Mouse (Mus musculus) limb, embryonic 12.5 days (tissue): ENCODE measurements around the gene Acvr2b. TPM values are rescaled to one million over a fixed set of nuclear protein-coding genes. Genes with fewer than 3 reads are reported as not detected.

Experiments used
- ATAC-seq: fragments of 200-750 bp; cut with Nextera tagmentation; 2 replicates; pipeline ENCODE4 v1.8.0; 2017; ENCODE audit warnings: low read depth, moderate TSS enrichment; ENCODE audit not compliant: insufficient number of reproducible peaks, insufficient read depth, low FRiP score, low TSS enrichment
- H3K27ac ChIP-seq: fragments of 300-500 bp; sonication (generic); 2 replicates; pipeline ENCODE4 v1.5.1; 2016; ENCODE audit warnings: mild to moderate bottlenecking, moderate library complexity
- H3K27me3 ChIP-seq: fragments of 300-500 bp; sonication (generic); 2 replicates; pipeline ENCODE4 v1.6.1; 2016; ENCODE audit warnings: mild to moderate bottlenecking, moderate library complexity
- H3K36me3 ChIP-seq: fragments of 300-500 bp; sonication (generic); 2 replicates; pipeline ENCODE4 v1.6.1; 2016; ENCODE audit warnings: mild to moderate bottlenecking, moderate library complexity
- H3K4me1 ChIP-seq: fragments of 300-500 bp; sonication (generic); replicated peaks from 2 replicates; pipeline ENCODE4 v1.6.1; 2016
- H3K4me2 ChIP-seq: fragments of 300-500 bp; sonication (generic); 2 replicates; pipeline ENCODE4 v1.6.1; 2016; ENCODE audit warnings: mild to moderate bottlenecking, moderate library complexity
- H3K4me3 ChIP-seq: fragments of 300-500 bp; sonication (generic); replicated peaks from 2 replicates; pipeline ENCODE4 v1.5.1; 2016; ENCODE audit warnings: mild to moderate bottlenecking
- H3K9ac ChIP-seq: fragments of 300-500 bp; sonication (generic); replicated peaks from 2 replicates; pipeline ENCODE4 v1.6.1; 2016; ENCODE audit warnings: mild to moderate bottlenecking, moderate library complexity
- H3K9me3 ChIP-seq: fragments of 300-500 bp; sonication (generic); 2 replicates; pipeline ENCODE4 v1.6.1; 2016; ENCODE audit warnings: mild to moderate bottlenecking, moderate library complexity
- WGBS: fragments of 180-500 bp; shearing (Covaris S2); methylation state at CpG from one replicate; pipeline ENCODE4 v1.1.7; 2016; 5-methylcytosine and 5-hydroxymethylcytosine counted together
- polyA plus RNA-seq: library from polyadenylated mRNA; unstranded; fragments of >200 nt; fragmentation: Nextera tagmentation; extraction: Ambion mirVana; gene quantifications from 2 replicates; pipeline ENCODE4 v1.2.1, GENCODE M21; 2016

Gene Acvr2b
- polyA plus RNA-seq, 1 experiment from 2014 or later: 50.5 TPM

DNA sequence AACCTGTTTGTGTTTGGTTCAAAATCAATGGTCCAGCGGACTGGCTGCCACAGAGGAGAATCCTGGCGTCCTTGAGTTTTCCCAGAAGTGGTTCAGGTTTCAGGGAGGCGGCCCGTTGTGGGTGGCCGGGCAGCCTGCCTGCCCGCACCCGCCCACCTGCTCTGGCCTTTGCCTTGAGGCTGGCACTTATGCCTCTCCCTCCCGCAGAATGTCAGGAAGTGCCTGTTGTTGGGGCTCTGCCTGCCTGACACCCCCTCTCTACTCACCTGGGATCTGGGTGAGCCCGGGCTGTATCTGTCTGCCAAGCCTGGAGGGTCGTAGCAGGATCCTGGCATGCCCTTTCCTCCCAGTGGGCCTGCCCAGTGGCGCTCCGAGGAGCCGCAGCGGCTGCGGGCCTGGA lies 6.0 kb downstream of the Acvr2b start:
- peaks cover 47% of the 10 kb centered on the region for H3K4me1 ChIP-seq

DNA sequence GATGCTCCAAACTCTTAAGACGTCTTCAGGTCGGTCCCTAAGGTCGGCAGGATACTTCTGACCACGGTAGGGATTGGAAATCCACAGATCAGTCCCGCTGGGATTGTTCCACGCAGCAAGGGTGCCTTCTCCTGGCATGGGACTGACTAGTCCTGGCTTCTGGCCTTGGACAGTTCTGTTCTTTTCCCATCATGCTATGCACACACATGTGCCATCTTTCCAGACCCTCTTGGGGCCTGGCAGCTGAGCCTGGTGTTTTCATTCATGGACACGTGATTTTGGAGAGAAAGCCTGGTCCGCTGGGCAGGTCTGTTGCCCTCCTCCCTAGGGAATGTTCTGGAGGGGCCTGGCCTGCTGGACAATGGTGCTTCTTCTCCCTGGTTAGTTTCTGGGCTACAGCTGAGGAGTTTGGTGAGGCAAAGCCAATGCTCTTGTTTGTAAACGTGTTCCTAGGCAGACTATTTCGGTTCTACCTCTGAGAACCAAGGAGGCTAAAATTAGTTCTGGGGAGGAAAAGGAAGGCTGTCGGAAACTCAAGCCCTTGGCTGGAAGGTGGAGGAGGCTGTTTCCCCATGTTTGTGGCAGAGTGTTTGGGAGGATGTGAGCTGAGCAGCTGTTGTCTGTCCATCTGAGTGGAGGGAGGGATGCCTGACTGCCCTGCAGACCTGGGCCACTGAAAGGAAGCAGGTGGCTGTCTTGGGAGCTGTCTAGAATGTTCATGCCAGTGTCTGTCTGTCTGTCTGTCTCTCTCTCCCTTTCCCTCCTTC lies 7.2 kb downstream of the Acvr2b start:
- Histone ChIP-seq H3K4me1 (peaks cover 41% of the 10 kb centered on the region), H3K27me3 (no peaks in the 10 kb centered on the region), H3K9ac (no peak overlapping the region), H3K4me3 (no peak overlapping the region), H3K9me3 (peaks cover 20% of the 10 kb centered on the region; the same call in 1 of the 2 replicates), H3K4me2 (no peak overlapping the region), H3K27ac (peak overlapping the region; percentile 59; the same call in 1 of the 2 replicates), H3K36me3 (peaks cover 43% of the 10 kb centered on the region)
- ATAC-seq: no peak
- WGBS: 85% methylated on average over 11 of the region's 11 CpGs

More for the DNA sequence above, 6.0 kb downstream of the Acvr2b start:
- H3K27ac ChIP-seq: no peak overlapping the region
- 0 out of 2 replicates have a peak overlapping the region, but pooled peaks have one; percentile 4 for H3K9ac ChIP-seq
- H3K9me3 ChIP-seq: peaks cover 13% of the 10 kb centered on the region; the same call in 1 of the 2 replicates
- no peaks in the 10 kb centered on the region for H3K27me3 ChIP-seq
- no peak overlapping the region for H3K4me3 ChIP-seq
- H3K4me2 ChIP-seq: no peak overlapping the region
- ATAC-seq: no peak
- 75% methylated on average over 15 of the region's 15 CpGs for WGBS
- peaks cover 42% of the 10 kb centered on the region for H3K36me3 ChIP-seq

DNA sequence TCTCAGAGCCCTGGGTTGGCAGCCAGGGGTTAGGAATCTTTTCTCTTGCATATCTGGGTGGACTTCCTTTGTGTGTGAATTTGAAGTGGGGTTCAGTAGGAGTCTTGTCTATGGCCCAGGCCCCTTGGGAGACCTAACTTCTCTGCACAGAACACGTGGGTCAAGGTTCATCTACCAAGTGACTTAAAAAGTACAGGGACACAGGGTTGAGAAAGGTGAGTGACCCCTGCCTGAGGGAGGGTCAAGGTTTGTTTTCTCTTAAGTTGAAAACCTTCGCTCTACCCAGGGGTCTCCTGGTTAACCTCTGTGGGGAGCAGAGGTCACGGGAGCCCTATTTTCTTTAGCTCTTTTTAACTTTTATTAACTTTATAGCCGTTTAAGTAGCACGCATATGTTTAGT lies 7.9 kb downstream of the Acvr2b start:
- Histone ChIP-seq H3K36me3 (peaks cover 43% of the 10 kb centered on the region), H3K9ac (no peak overlapping the region), H3K27me3 (no peaks in the 10 kb centered on the region), H3K27ac (no peak overlapping the region), H3K9me3 (peaks cover 20% of the 10 kb centered on the region; the same call in 1 of the 2 replicates), H3K4me1 (peaks cover 33% of the 10 kb centered on the region), H3K4me3 (no peak overlapping the region), H3K4me2 (no peak overlapping the region)
- no peak for ATAC-seq
- WGBS: 84% methylated on average over 5 of the region's 5 CpGs

DNA sequence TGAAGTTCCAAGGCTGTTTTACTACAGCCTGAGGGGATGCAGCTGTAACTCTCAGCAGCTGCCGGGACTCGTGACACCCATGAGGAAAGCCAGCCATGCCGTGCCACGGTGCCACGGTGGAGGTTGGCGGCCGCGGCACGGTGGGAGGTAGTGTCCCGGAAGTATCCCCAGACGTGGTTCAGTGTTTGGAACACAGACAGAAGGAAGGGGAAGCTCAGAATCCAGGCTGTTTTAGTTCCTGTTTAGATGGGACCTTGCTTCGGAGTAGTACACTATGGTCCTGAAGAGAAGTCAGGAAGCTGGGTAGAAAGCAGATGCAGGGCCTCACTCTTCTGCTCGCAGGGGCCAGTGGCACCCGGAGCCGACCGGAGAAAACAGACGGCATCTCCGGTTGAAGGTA lies 16.1 kb downstream of the Acvr2b start:
- ATAC-seq: no peak
- peaks cover 5% of the 10 kb centered on the region; the same call in 1 of the 2 replicates for H3K9me3 ChIP-seq
- no peak overlapping the region for H3K4me3 ChIP-seq
- H3K4me1 ChIP-seq: peaks cover 34% of the 10 kb centered on the region
- 74% methylated on average over 18 of the region's 18 CpGs for WGBS
- H3K36me3 ChIP-seq: peaks cover under 1% of the 10 kb centered on the region; the same call in 1 of the 2 replicates
- no peak overlapping the region for H3K4me2 ChIP-seq
- H3K27me3 ChIP-seq: no peaks in the 10 kb centered on the region
- peak overlapping the region; percentile 56; the same call in 1 of the 2 replicates for H3K27ac ChIP-seq
- H3K9ac ChIP-seq: no peak overlapping the region

DNA sequence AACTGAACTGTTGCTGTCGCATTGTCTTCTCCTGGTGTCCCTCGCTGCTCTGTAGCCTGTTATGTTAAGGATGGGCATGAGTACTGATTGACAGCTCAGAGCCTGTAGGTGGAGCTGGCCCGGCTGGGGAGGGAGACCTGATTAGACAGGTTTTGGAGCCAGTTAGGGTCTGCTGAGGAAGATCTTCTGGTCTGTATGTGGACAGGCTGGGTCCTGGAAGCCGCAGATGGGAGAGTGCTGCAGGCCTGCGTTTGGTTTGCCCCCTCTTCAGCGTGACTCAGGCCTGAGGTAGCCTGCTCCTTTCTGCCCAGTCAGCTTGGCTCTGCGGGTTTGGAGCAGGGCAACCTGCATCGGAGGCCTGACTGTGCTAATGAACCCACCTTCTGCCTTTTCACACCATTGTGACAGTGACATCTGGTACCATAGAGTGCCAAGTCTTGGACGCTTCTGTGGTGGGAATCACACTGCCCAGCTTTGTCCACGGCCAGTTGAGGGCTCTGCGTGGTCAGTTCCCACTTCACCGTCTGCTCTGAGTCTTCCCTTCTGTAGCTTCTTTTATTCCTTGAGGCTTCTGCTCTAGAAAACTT lies 18.0 kb downstream of the Acvr2b start:
- H3K27me3 ChIP-seq: no peaks in the 10 kb centered on the region
- H3K36me3 ChIP-seq: no peaks in the 10 kb centered on the region
- no peak for ATAC-seq
- H3K9me3 ChIP-seq: no peaks in the 10 kb centered on the region
- WGBS: 82% methylated on average over 12 of the region's 12 CpGs
- no peak overlapping the region for H3K27ac ChIP-seq
- peaks cover 51% of the 10 kb centered on the region for H3K4me1 ChIP-seq
- no peak overlapping the region for H3K4me3 ChIP-seq
- no peak overlapping the region for H3K4me2 ChIP-seq
- no peak overlapping the region; the same call in 1 of the 2 replicates for H3K9ac ChIP-seq

DNA sequence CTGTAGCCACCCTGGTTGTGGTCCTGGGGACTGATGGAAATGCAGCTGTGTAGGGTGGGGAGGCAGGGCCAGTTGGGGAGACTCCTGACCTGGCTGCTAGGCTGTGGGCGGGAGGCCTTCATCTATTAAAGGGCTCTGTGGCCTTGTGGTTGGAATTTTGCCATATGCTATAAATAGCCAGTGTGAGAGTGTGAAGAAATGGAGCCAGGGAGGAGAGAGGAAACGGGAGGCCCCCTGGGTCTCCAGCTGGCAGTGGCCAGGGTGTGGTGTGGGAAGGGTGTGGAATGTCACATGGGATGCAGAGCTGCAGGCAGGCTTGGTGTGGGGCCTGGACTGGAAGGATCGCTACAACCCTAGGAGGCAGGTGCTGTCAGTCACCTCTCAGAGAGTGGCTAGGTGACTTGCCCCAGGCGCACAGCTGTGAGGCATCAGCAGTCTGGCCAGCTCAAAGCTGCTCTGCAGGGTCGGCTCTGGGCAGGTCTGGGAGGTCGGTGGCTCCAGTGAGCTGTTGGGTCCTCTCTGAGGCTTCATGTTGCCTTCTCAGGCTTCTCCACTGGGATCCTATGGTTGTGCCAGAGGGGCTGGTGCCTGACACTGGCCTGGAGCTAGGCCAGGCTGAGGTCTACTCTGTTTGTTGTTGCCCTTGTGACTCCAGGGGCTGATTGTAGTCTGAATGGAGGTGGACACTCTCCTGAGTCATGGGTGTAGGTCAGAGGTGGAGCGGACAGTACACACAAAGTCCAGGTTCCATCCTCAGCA lies 23.5 kb downstream of the Acvr2b start:
- Histone ChIP-seq H3K27ac (peak overlapping the region; percentile 75), H3K4me2 (peak overlapping the region; percentile 24), H3K27me3 (no peaks in the 10 kb centered on the region), H3K9ac (peak overlapping the region; percentile 37; the same call in 1 of the 2 replicates), H3K36me3 (peaks cover 32% of the 10 kb centered on the region), H3K9me3 (no peaks in the 10 kb centered on the region), H3K4me3 (no peak overlapping the region), H3K4me1 (peaks cover 54% of the 10 kb centered on the region)
- 29% methylated on average over 7 of the region's 7 CpGs for WGBS
- peak; percentile 73 for ATAC-seq

DNA sequence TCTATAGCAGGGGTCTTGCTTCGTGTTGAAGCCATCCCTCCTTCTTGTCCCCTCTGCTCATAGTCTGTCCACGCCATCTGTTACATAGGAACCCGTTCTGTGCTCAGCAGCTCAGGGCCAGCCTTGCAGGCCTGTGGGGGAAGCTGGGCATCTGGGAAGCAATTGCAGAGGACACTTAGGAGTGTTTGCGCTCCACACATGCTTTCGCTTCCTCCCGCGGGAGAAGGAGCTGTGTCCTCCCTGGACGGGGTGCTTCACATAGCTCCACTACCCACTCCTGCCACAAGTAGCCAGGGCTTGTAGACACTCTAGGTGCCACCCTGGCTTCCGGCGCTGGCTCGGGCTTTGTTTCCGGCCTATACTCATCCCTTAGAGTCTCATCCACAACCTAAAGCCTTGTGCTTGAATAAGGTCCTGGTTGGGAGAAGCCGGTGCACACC lies 24.1 kb downstream of the Acvr2b start:
- H3K9ac ChIP-seq: 0 out of 2 replicates have a peak overlapping the region, but pooled peaks have one; percentile 12
- 90% methylated on average over 13 of the region's 13 CpGs for WGBS

DNA sequence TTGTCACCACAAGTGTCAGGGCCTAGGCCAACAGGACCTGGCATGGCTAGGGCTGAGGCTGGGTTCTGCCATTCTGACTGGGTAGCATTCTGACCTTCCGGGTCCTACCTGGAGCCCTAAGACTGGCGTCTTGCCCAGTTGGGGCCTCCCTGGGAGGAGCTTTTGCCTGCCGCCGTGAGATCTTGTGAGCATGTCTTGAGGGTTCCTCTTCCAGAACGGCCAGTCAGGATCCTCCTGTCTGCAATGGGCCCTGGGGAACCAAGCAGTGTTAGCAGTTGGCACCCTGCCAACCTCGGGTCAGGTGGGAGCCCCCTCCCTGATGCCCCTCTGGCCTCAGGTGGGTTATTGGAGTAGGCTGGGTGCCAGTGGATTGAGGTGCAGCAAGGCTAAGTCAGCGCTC lies 24.6 kb downstream of the Acvr2b start:
- Histone ChIP-seq H3K4me1 (peaks cover 54% of the 10 kb centered on the region), H3K4me3 (no peak overlapping the region), H3K27me3 (no peaks in the 10 kb centered on the region), H3K9ac (no peak overlapping the region; the same call in 1 of the 2 replicates), H3K4me2 (no peak overlapping the region), H3K36me3 (peaks cover 43% of the 10 kb centered on the region), H3K9me3 (no peaks in the 10 kb centered on the region), H3K27ac (no peak overlapping the region)
- WGBS: 69% methylated on average over 7 of the region's 7 CpGs
- no peak for ATAC-seq

More for the DNA sequence above, 24.1 kb downstream of the Acvr2b start:
- no peaks in the 10 kb centered on the region for H3K27me3 ChIP-seq
- H3K4me1 ChIP-seq: peaks cover 54% of the 10 kb centered on the region
- H3K9me3 ChIP-seq: no peaks in the 10 kb centered on the region
- ATAC-seq: no peak
- H3K4me2 ChIP-seq: no peak overlapping the region
- H3K27ac ChIP-seq: no peak overlapping the region
- H3K36me3 ChIP-seq: peaks cover 38% of the 10 kb centered on the region
- no peak overlapping the region for H3K4me3 ChIP-seq

DNA sequence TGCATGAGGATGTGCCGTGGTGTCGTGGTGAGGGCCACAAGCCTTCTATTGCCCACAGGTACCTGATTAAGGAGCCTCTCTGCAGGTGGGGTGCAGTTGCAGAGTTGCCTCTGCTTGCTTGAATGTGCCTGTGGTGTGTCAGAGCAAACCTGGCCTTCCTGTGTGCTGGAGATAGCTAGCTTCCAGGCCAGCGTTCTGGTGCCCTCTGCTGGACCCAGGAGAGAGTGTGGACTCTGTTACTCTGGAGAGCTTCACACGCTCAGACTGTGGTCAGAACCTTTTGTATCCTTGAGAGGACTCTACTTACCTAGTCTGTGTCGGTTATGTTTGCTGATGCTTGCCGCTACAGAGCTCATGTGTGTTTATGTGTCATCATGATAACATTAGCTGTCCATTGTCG lies 28.4 kb downstream of the Acvr2b start:
- no peak overlapping the region for H3K4me3 ChIP-seq
- no peak overlapping the region for H3K27ac ChIP-seq
- H3K4me1 ChIP-seq: peaks cover 21% of the 10 kb centered on the region
- WGBS: 61% methylated on average over 7 of the region's 7 CpGs
- ATAC-seq: no peak; the same call in 1 of the 2 replicates
- H3K36me3 ChIP-seq: peaks cover 79% of the 10 kb centered on the region
- H3K9me3 ChIP-seq: no peaks in the 10 kb centered on the region
- H3K4me2 ChIP-seq: no peak overlapping the region
- no peak overlapping the region for H3K9ac ChIP-seq
- no peaks in the 10 kb centered on the region for H3K27me3 ChIP-seq

DNA sequence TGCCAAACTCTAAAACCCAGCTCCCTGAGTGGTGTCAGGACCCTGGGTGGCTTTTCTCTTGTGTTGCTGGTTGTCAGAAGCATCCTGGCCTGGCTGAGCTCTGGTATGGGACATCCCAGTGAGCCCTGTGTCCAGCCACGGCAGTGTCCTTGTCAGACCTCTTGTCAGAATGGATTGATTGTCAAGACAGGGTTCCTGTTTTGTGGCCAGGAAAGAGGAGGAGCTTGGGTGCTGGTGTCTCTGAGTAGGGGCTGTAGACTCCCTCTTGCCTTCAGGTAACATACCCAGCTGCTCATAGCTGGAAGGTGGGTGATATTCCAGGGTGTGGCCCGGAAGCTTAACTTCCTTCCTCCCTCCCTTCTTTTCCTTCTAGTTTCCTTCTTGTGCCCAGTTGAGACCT lies 33.9 kb downstream of the Acvr2b start:
- no peak overlapping the region for H3K9ac ChIP-seq
- no peaks in the 10 kb centered on the region for H3K27me3 ChIP-seq
- no peaks in the 10 kb centered on the region for H3K4me1 ChIP-seq
- no peak overlapping the region for H3K4me3 ChIP-seq
- H3K27ac ChIP-seq: no peak overlapping the region
- H3K36me3 ChIP-seq: peaks cover 96% of the 10 kb centered on the region
- no peak overlapping the region for H3K4me2 ChIP-seq
- 74% methylated on average over 2 of the region's 2 CpGs for WGBS
- no peak for ATAC-seq
- H3K9me3 ChIP-seq: no peaks in the 10 kb centered on the region

DNA sequence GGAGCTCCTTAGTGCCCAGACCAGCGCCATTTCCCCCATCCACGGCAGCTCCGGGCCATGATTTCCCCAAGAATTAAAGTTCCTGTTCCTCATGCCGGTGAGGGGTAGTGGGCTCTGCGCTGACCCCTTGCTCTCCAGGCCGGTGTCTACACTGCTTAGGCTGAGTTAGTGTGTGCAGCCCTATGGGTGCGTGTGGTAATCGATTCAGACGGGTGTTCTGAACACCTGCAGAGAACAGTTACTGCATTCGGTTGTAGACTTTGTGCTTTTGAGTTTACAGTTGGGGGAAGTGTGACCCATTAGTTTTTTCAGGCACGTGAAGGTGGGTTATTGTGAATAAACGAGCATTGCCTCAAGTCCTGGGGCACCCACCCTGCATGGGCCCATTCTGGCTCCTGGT lies 36.1 kb downstream of the Acvr2b start:
- Histone ChIP-seq H3K27me3 (no peaks in the 10 kb centered on the region), H3K36me3 (peaks cover 78% of the 10 kb centered on the region), H3K27ac (no peak overlapping the region), H3K9ac (no peak overlapping the region), H3K4me3 (no peak overlapping the region), H3K4me1 (no peaks in the 10 kb centered on the region), H3K4me2 (no peak overlapping the region), H3K9me3 (no peaks in the 10 kb centered on the region)
- 90% methylated on average over 12 of the region's 12 CpGs for WGBS
- ATAC-seq: no peak
